Mouse (Mus musculus) heart, embryonic 11.5 days (tissue): ENCODE measurements around the gene Zfp503. TPM values are rescaled to one million over a fixed set of nuclear protein-coding genes. Genes with fewer than 3 reads are reported as not detected.

ENCODE experiments used
- ATAC-seq: fragments of 200-750 bp; cut with Nextera tagmentation; replicated peaks from 2 replicates; pipeline ENCODE4 v1.8.0; 2017; ENCODE audit warnings: moderate library complexity; ENCODE audit not compliant: insufficient number of reproducible peaks, low FRiP score, low TSS enrichment
- H3K27ac ChIP-seq: fragments of 300-500 bp; sonication (generic); 2 replicates; pipeline ENCODE4 v1.5.1; 2014; ENCODE audit warnings: mild to moderate bottlenecking, low read depth, low read length
- H3K27me3 ChIP-seq: fragments of 300-500 bp; sonication (generic); 2 replicates; pipeline ENCODE4 v1.6.1; 2014; ENCODE audit warnings: mild to moderate bottlenecking, low read length, mixed read lengths; ENCODE audit not compliant: control insufficient read depth, insufficient read depth
- H3K36me3 ChIP-seq: fragments of 300-500 bp; sonication (generic); 2 replicates; pipeline ENCODE4 v1.6.1; 2014; ENCODE audit warnings: mild to moderate bottlenecking, low read length, moderate library complexity, mixed read lengths; ENCODE audit not compliant: control insufficient read depth, insufficient read depth
- H3K4me1 ChIP-seq: fragments of 300-500 bp; sonication (generic); 2 replicates; pipeline ENCODE4 v1.6.1; 2014; ENCODE audit warnings: low read length; ENCODE audit not compliant: control insufficient read depth, insufficient read depth
- H3K4me2 ChIP-seq: fragments of 300-500 bp; sonication (generic); 2 replicates; pipeline ENCODE4 v1.6.1; 2014; ENCODE audit warnings: mild to moderate bottlenecking, moderate library complexity
- H3K4me3 ChIP-seq: fragments of 300-500 bp; sonication (generic); 2 replicates; pipeline ENCODE4 v1.5.1; 2014; ENCODE audit warnings: low read depth, low read length
- H3K9ac ChIP-seq: fragments of 300-500 bp; sonication (generic); 2 replicates; pipeline ENCODE4 v1.6.1; 2014; ENCODE audit warnings: mild to moderate bottlenecking, low read depth, low read length, moderate library complexity
- H3K9me3 ChIP-seq: fragments of 300-500 bp; sonication (generic); replicated peaks from 2 replicates; pipeline ENCODE4 v1.6.1; 2016; ENCODE audit warnings: low read length; ENCODE audit not compliant: control insufficient read depth
- WGBS: fragments of 180-500 bp; shearing (Covaris S2); extraction: QIAGEN DNeasy Blood & Tissue Kit; methylation state at CpG from one replicate; pipeline ENCODE4 v1.1.7; 2014; ENCODE audit not compliant: insufficient replicate concordance; 5-methylcytosine and 5-hydroxymethylcytosine counted together
- polyA plus RNA-seq: library from polyadenylated mRNA; unstranded; fragments of >200 nt; fragmentation: Nextera tagmentation; extraction: Ambion mirVana; gene quantifications from 2 replicates; pipeline ENCODE4 v1.2.1, GENCODE M21; 2014

Gene Zfp503
- polyA plus RNA-seq, 1 experiment from 2014 or later = 3.3 TPM

DNA sequence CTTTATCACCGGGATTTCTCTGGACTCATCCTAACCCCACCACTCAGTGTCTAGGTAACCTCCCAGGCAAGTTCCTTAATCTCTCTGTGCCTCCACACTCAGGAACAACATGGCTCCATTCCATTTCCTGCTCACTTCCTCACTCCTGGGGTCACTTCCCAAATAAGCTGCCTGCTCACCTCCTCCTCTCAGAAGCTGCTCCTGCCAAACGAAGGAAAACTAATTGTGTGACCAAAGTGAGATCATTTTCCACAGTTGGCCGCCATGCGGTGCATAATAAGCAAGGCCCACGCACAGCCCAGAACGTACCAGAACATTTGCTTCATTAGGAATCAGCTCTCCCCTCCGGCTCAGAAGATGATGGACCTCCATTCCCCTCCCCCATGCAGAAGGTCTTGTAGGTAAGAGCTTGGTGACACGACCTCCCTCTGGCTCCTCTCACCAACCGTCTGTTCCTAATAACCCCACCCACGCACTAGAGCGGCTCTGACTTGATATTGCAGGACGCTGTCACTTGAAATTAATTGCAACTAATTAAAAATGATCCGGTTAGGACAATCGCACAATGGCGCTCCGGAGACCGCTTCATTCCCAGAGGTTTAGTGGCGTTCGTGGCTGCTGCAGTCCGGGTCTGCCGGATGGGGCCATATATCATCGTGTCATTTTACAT, 26.9 kb downstream of the Zfp503 start:
- ATAC-seq = no peak
- Histone ChIP-seq H3K36me3 (no peaks in the 10 kb centered on the region), H3K4me3 (no peak overlapping the region), H3K9ac (no peak overlapping the region), H3K4me2 (no peak overlapping the region), H3K9me3 (no peaks in the 10 kb centered on the region), H3K27me3 (no peaks in the 10 kb centered on the region), H3K27ac (no peak overlapping the region), H3K4me1 (peaks cover 15% of the 10 kb centered on the region)
- WGBS = 79% methylated on average over 22 of the region's 22 CpGs

- peaks cover 15% of the 10 kb centered on the region for H3K4me1 ChIP-seq
- WGBS = 38% methylated on average over 8 of the region's 8 CpGs
- H3K4me2 ChIP-seq = no peak overlapping the region
- no peaks in the 10 kb centered on the region for H3K36me3 ChIP-seq
- no peaks in the 10 kb centered on the region for H3K9me3 ChIP-seq
- no peak overlapping the region for H3K4me3 ChIP-seq
- no peak for ATAC-seq
- no peak overlapping the region for H3K27ac ChIP-seq
- no peak overlapping the region for H3K9ac ChIP-seq
- H3K27me3 ChIP-seq = no peaks in the 10 kb centered on the region
These were observed 30.2 kb downstream of the Zfp503 start for GRCm38 (mm10) chr14:21959243-21959642.

DNA sequence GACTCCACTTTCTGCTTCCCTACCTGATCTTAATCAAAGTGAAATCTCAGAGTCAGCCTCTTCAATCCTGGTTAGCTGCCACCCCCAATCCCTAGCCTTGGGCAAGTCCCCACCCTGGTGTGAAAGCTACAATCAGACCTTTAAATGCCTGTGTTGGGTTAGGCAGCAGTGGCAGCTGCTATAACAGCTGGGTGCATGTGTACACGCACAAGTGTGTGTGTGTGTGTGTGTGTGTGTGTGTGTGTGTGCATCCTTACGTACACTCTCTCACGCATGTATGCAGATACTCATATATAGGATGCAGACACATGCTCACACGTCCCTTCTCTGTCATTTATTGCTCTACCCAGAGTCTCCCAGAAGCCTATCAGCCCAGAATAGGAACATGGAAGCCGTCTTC, 30.8 kb downstream of the Zfp503 start:
- H3K9me3 ChIP-seq = no peaks in the 10 kb centered on the region
- H3K4me1 ChIP-seq = peaks cover 15% of the 10 kb centered on the region
- no peaks in the 10 kb centered on the region for H3K27me3 ChIP-seq
- no peak overlapping the region for H3K27ac ChIP-seq
- no peak overlapping the region for H3K4me3 ChIP-seq
- H3K9ac ChIP-seq = no peak overlapping the region
- no peak for ATAC-seq
- no peaks in the 10 kb centered on the region for H3K36me3 ChIP-seq
- H3K4me2 ChIP-seq = no peak overlapping the region
- 79% methylated on average over 5 of the region's 5 CpGs for WGBS

DNA sequence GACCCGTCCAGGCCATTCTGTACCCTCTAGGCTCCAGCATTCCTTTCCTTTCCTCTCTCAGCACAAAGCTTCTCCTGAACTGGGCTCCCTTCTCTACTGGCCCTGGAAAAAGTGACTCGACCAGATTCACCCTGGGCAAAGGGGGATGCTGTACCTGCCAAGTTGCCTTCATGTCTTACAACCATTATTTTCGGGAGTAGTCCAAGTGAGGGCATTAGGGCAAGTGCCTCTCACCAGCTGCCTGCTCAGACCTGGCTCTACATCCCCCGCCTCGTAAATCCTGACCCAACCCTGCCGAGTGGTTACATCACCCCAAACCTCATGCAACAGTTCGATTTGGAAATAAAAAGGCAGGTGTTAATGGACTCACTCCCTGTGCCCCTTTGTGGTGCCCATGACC, 36.9 kb downstream of the Zfp503 start:
- Histone ChIP-seq H3K36me3 (no peaks in the 10 kb centered on the region), H3K9ac (no peak overlapping the region), H3K27ac (no peak overlapping the region), H3K9me3 (peaks cover 4% of the 10 kb centered on the region; the same call in 1 of the 2 replicates), H3K4me1 (no peaks in the 10 kb centered on the region), H3K27me3 (no peaks in the 10 kb centered on the region), H3K4me2 (no peak overlapping the region), H3K4me3 (no peak overlapping the region)
- ATAC-seq = no peak
- 77% methylated on average over 7 of the region's 7 CpGs for WGBS

DNA sequence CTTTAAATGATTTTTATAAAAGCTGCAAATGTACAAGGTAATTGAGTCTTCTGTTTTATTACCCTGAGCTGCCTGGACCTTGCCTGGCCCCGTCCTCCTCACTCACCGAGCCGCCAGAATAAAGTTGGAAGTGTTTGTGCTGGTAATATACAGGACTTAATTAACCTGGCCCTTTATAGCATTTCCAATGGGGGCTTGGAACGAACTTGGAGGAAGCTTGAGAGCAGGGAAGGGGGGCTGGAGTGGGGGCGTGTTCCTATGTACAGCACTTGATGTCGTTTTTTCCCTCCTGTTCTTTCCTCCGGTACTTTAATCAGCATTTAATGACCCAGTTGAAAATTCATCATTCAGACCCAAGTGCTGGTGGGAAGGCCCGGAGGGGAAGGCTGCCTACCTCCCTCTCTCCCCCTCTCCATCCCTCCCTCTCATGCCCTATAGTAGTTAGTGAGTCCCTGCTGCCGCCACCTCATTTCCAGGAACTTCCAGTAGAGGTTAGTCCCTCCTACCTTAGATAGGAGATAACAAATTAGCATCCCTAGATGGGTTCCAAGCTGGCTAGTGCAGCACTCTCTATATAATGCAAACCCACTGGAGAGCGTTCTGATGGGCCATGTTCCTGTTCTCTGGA, 37.4 kb downstream of the Zfp503 start:
- Histone ChIP-seq H3K4me1 (no peaks in the 10 kb centered on the region), H3K9me3 (peaks cover 4% of the 10 kb centered on the region; the same call in 1 of the 2 replicates), H3K36me3 (no peaks in the 10 kb centered on the region), H3K4me3 (no peak overlapping the region), H3K4me2 (no peak overlapping the region), H3K9ac (no peak overlapping the region), H3K27ac (no peak overlapping the region), H3K27me3 (no peaks in the 10 kb centered on the region)
- ATAC-seq = no peak
- WGBS = 74% methylated on average over 10 of the region's 10 CpGs

- Histone ChIP-seq H3K36me3 (no peaks in the 10 kb centered on the region), H3K27me3 (no peaks in the 10 kb centered on the region), H3K9me3 (0 out of 2 replicates have a peak, but pooled peaks cover 3% of the 10 kb centered on the region), H3K9ac (no peak overlapping the region), H3K4me3 (no peak overlapping the region), H3K4me2 (no peak overlapping the region), H3K27ac (no peak overlapping the region), H3K4me1 (no peaks in the 10 kb centered on the region)
- WGBS = 75% methylated on average over 9 of the region's 9 CpGs
- ATAC-seq = no peak
These were observed 44.5 kb downstream of the Zfp503 start for GRCm38 (mm10) chr14:21944946-21945345.

DNA sequence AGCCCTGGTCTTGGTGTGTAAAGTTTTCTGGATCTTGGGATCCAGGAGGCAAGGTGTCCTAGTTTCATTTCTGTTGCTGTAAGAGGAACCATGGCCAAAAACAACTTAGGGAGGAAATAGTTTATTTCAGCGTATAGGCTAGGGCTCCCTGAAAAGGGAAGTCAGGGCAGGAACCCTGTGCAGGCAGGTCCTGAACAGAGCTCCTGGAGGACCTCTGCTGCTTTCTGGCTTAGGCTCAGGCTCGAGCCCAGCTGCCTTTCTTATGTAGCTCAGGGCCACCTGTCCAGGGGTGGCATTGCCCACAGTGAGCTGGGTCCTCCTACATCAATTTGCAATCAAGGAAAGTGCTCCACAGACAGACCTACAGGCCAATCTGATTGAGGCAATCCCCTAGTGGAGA, 47.8 kb downstream of the Zfp503 start:
- Histone ChIP-seq H3K4me3 (no peak overlapping the region), H3K27me3 (no peaks in the 10 kb centered on the region), H3K4me2 (no peak overlapping the region), H3K27ac (no peak overlapping the region), H3K4me1 (no peaks in the 10 kb centered on the region), H3K9ac (no peak overlapping the region), H3K36me3 (no peaks in the 10 kb centered on the region), H3K9me3 (0 out of 2 replicates have a peak, but pooled peaks cover 3% of the 10 kb centered on the region)
- ATAC-seq = no peak
- 64% methylated on average over 2 of the region's 2 CpGs for WGBS

GRCm38 (mm10) chr14:21937116-21937515, 52.3 kb downstream of the Zfp503 start:
- H3K4me1 ChIP-seq = no peaks in the 10 kb centered on the region; the same call in 1 of the 2 replicates

More at GRCm38 (mm10) chr14:21937116-21937515, 52.3 kb downstream of the Zfp503 start:
- Histone ChIP-seq H3K9me3 (no peaks in the 10 kb centered on the region), H3K4me2 (no peak overlapping the region), H3K4me3 (no peak overlapping the region), H3K9ac (no peak overlapping the region), H3K27ac (no peak overlapping the region), H3K27me3 (no peaks in the 10 kb centered on the region), H3K36me3 (no peaks in the 10 kb centered on the region)
- WGBS = 77% methylated on average over 2 of the region's 2 CpGs
- no peak for ATAC-seq
